Mouse (Mus musculus) heart, postnatal 0 days (tissue): Measurements from ENCODE around the gene Wwox.

Source experiments
- CTCF ChIP-seq: IDR thresholded peaks from 2 replicates; pipeline ENCODE4 v1.5.1; 2016; ENCODE audit warnings: antibody characterized with exemption, control low read depth, low read depth
- EP300 ChIP-seq: IDR thresholded peaks from 2 replicates; pipeline ENCODE4 v1.6.1; 2016; ENCODE audit warnings: antibody characterized with exemption, low read depth

DNA sequence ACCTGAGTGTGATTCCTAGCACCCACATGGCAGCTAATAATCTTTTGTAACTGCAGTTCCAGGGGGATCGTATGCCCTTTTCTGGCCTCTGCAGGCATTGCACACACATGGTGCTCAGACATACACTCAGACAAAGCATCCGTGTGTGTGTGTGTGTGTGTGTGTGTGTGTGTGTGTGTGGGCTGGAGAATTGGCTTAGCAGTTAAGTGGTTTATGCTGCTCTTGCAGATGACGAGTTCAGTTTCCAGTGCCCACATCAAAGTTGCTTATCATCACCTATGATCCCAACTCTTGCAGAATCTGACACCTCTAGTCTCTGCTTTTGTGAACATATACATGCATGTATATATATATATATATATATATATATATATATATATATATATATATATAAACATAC lies 448.9 kb downstream of the Wwox start:
- TF ChIP-seq CTCF (no peak), EP300 (no peak)
